Mouse (Mus musculus): Measurements from ENCODE around the gene Tmem120b. TPM values are rescaled to one million over a fixed set of nuclear protein-coding genes. Genes with fewer than 3 reads are reported as not detected.

The Tmem120b gene
- total RNA-seq, 2 experiments from 2014 or later, result 11.1 to 11.7 TPM

- no peak for DNase-seq
- intact Hi-C loops (cut with DNase I), result no loop called here
Observed at GRCm38 (mm10) chr5:123120624-123121215, 52.5 kb downstream of the Tmem120b start.

GRCm38 (mm10) chr5:123122181-123122580, 54.0 kb downstream of the Tmem120b start:
- no peak for DNase-seq
- intact Hi-C loops (cut with DNase I), result no loop called here

GRCm38 (mm10) chr5:123125105-123125504, 56.9 kb downstream of the Tmem120b start:
- no peak for DNase-seq
- intact Hi-C loops (cut with DNase I), result no loop called here

- intact Hi-C loops (cut with DNase I), result no loop called here
- DNase-seq, result peak; percentile 43 to 60
Observed at GRCm38 (mm10) chr5:123125638-123126406, 57.6 kb downstream of the Tmem120b start.

GRCm38 (mm10) chr5:123127031-123127430, 58.8 kb downstream of the Tmem120b start:
- DNase-seq, result no peak
- intact Hi-C loops (cut with DNase I), result no loop called here

- no peak for DNase-seq
- intact Hi-C loops (cut with DNase I), result no loop called here
Observed at GRCm38 (mm10) chr5:123128426-123129169, 60.4 kb downstream of the Tmem120b start.

- DNase-seq, result no peak
- intact Hi-C loops (cut with DNase I), result no loop called here
Observed at GRCm38 (mm10) chr5:123129170-123129757, 61.0 kb downstream of the Tmem120b start.

GRCm38 (mm10) chr5:123130030-123130813, 62.0 kb downstream of the Tmem120b start:
- no peak for DNase-seq
- intact Hi-C loops (cut with DNase I), result no loop called here

GRCm38 (mm10) chr5:123130814-123131148, 62.6 kb downstream of the Tmem120b start:
- intact Hi-C loops (cut with DNase I), result no loop called here
- no peak for DNase-seq

- DNase-seq, result peak; percentile 86 to 91
- intact Hi-C loops (cut with DNase I), result loop anchor here (1.0 to 2.0 kb wide), 5 partner anchors 14 to 68 kb away; no protein-coding TSS in a partner anchor
Observed at GRCm38 (mm10) chr5:123132308-123133071, 64.3 kb downstream of the Tmem120b start, which contains the start of gene Rhof. Gene Rhof (minus strand): TSS chr5:123132692.

GRCm38 (mm10) chr5:123133083-123133783, 65.0 kb downstream of the Tmem120b start:
- intact Hi-C loops (cut with DNase I), result loop anchor here (1.0 to 2.0 kb wide), 5 partner anchors 14 to 69 kb away; no protein-coding TSS in a partner anchor
- DNase-seq, result peak; percentile 94 to 97

- intact Hi-C loops (cut with DNase I), result loop anchor here (1.0 to 2.0 kb wide), 6 partner anchors 10 to 69 kb away; no protein-coding TSS in a partner anchor
- no peak for DNase-seq
Observed at GRCm38 (mm10) chr5:123133784-123134143, 65.5 kb downstream of the Tmem120b start.

- peak; percentile 92 for DNase-seq
- intact Hi-C loops (cut with DNase I), result loop anchor here (1.0 kb wide), 1 partner anchor 9 kb away; no protein-coding TSS in a partner anchor
Observed at GRCm38 (mm10) chr5:123134186-123134874, 66.1 kb downstream of the Tmem120b start.

- no peak for DNase-seq
- intact Hi-C loops (cut with DNase I), result loop anchor here (1.0 kb wide), 1 partner anchor 8 kb away; no protein-coding TSS in a partner anchor
Observed at GRCm38 (mm10) chr5:123134875-123135382, 66.7 kb downstream of the Tmem120b start.

GRCm38 (mm10) chr5:123135471-123136360, 67.5 kb downstream of the Tmem120b start:
- intact Hi-C loops (cut with DNase I), result no loop called here
- peak; percentile 95 to 96 for DNase-seq

GRCm38 (mm10) chr5:123136361-123137043, 68.3 kb downstream of the Tmem120b start:
- peak; percentile 96 for DNase-seq
- intact Hi-C loops (cut with DNase I), result no loop called here
